Mouse (Mus musculus) bone marrow, adult 2 months (tissue): ENCODE measurements around the gene Stip1.

ENCODE experiments used
- CTCF ChIP-seq: fragments of 200-500 bp; IDR thresholded peaks from 2 replicates; pipeline ENCODE4 v1.5.1; 2011; ENCODE audit warnings: low read length, control low read depth; ENCODE audit not compliant: control insufficient read depth, insufficient read depth
- POLR2A ChIP-seq: fragments of 200-500 bp; IDR thresholded peaks from 2 replicates; pipeline ENCODE4 v1.6.1; 2011; ENCODE audit warnings: low read depth, mild to moderate bottlenecking, control low read depth, low read length, borderline replicate concordance; ENCODE audit not compliant: control insufficient read depth

- TF ChIP-seq CTCF (no peak), POLR2A (peak; percentile 42; the same call in 1 of the 2 replicates)
Observed at GRCm38 (mm10) chr19:6992011-6992858, 47.5 kb downstream of the Stip1 start, which contains the start of gene Dnajc4.
